Mouse (Mus musculus) embryonic facial prominence, embryonic 11.5 days (tissue): Measurements from ENCODE around the gene Rgs9. TPM values are rescaled to one million over a fixed set of nuclear protein-coding genes. Genes with fewer than 3 reads are reported as not detected.

ENCODE experiments used
- ATAC-seq: fragments of 200-750 bp; cut with Nextera tagmentation; replicated peaks from 2 replicates; pipeline ENCODE4 v1.8.0; 2017; ENCODE audit warnings: low read depth; ENCODE audit not compliant: insufficient number of reproducible peaks, low FRiP score, low TSS enrichment
- DNase-seq: peaks from one replicate; pipeline ENCODE4 v3.0.0-alpha.2; 2015; ENCODE audit warnings: low spot score
- H3K27ac ChIP-seq: fragments of 300-500 bp; sonication (generic); replicated peaks from 2 replicates; pipeline ENCODE4 v1.5.1; 2014; ENCODE audit warnings: mild to moderate bottlenecking, low read depth, low read length, control low read depth
- H3K27me3 ChIP-seq: fragments of 300-500 bp; sonication (generic); 2 replicates; pipeline ENCODE4 v1.6.1; 2014; ENCODE audit warnings: mild to moderate bottlenecking, low read length, moderate library complexity, mixed read lengths; ENCODE audit not compliant: control insufficient read depth, insufficient read depth
- H3K36me3 ChIP-seq: fragments of 300-500 bp; sonication (generic); replicated peaks from 2 replicates; pipeline ENCODE4 v1.6.1; 2014; ENCODE audit warnings: low read depth, mild to moderate bottlenecking, low read length, moderate library complexity, mixed read lengths; ENCODE audit not compliant: control insufficient read depth, insufficient read depth
- H3K4me1 ChIP-seq: fragments of 300-500 bp; sonication (generic); 2 replicates; pipeline ENCODE4 v1.6.1; 2014; ENCODE audit warnings: low read length, mixed read lengths; ENCODE audit not compliant: control insufficient read depth, insufficient read depth
- H3K4me2 ChIP-seq: fragments of 300-500 bp; sonication (generic); 2 replicates; pipeline ENCODE4 v1.6.1; 2014; ENCODE audit warnings: low read depth, mild to moderate bottlenecking, control low read depth, low read length, moderate library complexity
- H3K4me3 ChIP-seq: fragments of 300-500 bp; sonication (generic); 2 replicates; pipeline ENCODE4 v1.5.1; 2014; ENCODE audit warnings: low read depth, low read length, control low read depth
- H3K9ac ChIP-seq: fragments of 300-500 bp; sonication (generic); replicated peaks from 2 replicates; pipeline ENCODE4 v1.6.1; 2014; ENCODE audit warnings: mild to moderate bottlenecking, control low read depth, low read length
- H3K9me3 ChIP-seq: fragments of 300-500 bp; sonication (generic); replicated peaks from 2 replicates; pipeline ENCODE4 v1.6.1; 2016; ENCODE audit warnings: mild to moderate bottlenecking, low read length, inconsistent platforms, mixed read lengths; ENCODE audit not compliant: control insufficient read depth
- WGBS: fragments of 180-500 bp; shearing (Covaris S2); extraction: QIAGEN DNeasy Blood & Tissue Kit; methylation state at CpG from one replicate; pipeline ENCODE4 v1.1.7; 2014; 5-methylcytosine and 5-hydroxymethylcytosine counted together
- polyA plus RNA-seq: library from polyadenylated mRNA; unstranded; fragments of >200 nt; fragmentation: Nextera tagmentation; extraction: Ambion mirVana; gene quantifications from 2 replicates; pipeline ENCODE4 v1.2.1, GENCODE M21; 2014

Rgs9 gene
- polyA plus RNA-seq, 1 experiment from 2014 or later, result 0.73 TPM

DNA sequence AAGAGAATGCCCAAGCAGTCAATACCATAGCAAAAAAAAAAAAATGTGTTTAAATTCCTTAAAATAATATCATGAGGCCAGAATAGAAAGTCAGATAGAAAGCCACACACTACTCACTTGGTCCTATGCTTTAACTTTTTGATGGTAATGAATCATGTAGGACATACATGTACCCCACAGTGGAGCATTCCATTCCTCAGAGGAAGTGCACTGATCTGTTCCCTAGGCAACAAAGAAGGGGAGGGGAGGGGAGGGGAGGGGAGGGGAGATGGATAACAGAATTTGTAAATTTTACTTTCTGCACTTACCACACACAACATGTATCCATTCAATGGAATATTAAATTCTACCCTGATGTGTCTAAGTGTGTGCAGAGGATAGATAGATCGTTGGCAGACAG, 91.9 kb downstream of the Rgs9 start:
- DNase-seq (no peak), ATAC-seq (no peak)
- WGBS, result 89% methylated on average over 1 of the region's 1 CpGs
- no peak overlapping the region for H3K4me3 ChIP-seq
- H3K36me3 ChIP-seq, result no peaks in the 10 kb centered on the region
- H3K27me3 ChIP-seq, result no peaks in the 10 kb centered on the region
- H3K9ac ChIP-seq, result no peak overlapping the region
- no peak overlapping the region for H3K4me2 ChIP-seq
- H3K9me3 ChIP-seq, result no peaks in the 10 kb centered on the region
- H3K4me1 ChIP-seq, result no peaks in the 10 kb centered on the region
- no peak overlapping the region for H3K27ac ChIP-seq

DNA sequence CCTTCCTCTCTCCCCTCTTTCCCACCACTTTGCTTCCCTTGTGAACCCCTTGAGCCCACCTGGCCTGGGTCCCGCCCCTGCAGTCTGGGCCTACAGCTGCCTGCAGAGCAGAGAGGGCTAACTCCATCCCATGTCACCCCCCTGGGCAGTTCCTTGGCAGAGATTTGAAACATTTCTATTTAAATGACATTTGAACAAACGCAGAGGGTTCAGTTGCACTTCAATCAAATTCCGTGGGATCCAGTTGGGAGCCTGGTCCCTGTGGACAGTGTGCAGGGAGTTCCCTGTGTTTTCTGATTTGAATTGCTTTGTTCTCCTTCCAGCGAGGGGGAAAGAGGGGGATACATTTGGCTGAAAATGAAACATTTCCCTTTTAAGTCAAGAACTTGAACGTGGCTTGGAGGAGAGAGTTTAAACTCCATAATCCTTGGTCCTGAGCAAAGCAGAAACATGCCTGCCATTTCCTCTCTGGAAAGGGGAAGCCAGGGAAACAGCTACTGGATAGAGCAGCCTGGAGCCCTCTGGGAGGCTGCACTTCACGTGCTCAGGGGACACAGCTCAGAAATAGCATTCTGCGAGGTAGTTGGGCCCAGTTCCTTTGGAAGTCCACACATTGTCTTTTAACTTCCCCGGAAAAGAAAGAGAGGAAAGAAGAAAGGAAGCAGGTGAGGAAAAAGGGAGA, 98.2 kb downstream of the Rgs9 start:
- no peaks in the 10 kb centered on the region for H3K4me1 ChIP-seq
- no peak overlapping the region for H3K4me2 ChIP-seq
- H3K27me3 ChIP-seq, result no peaks in the 10 kb centered on the region
- DNase-seq, result no peak
- H3K27ac ChIP-seq, result no peak overlapping the region
- no peaks in the 10 kb centered on the region for H3K9me3 ChIP-seq
- no peak for ATAC-seq
- no peak overlapping the region for H3K4me3 ChIP-seq
- H3K9ac ChIP-seq, result no peak overlapping the region
- WGBS, result 41% methylated on average over 8 of the region's 8 CpGs
- no peaks in the 10 kb centered on the region for H3K36me3 ChIP-seq

DNA sequence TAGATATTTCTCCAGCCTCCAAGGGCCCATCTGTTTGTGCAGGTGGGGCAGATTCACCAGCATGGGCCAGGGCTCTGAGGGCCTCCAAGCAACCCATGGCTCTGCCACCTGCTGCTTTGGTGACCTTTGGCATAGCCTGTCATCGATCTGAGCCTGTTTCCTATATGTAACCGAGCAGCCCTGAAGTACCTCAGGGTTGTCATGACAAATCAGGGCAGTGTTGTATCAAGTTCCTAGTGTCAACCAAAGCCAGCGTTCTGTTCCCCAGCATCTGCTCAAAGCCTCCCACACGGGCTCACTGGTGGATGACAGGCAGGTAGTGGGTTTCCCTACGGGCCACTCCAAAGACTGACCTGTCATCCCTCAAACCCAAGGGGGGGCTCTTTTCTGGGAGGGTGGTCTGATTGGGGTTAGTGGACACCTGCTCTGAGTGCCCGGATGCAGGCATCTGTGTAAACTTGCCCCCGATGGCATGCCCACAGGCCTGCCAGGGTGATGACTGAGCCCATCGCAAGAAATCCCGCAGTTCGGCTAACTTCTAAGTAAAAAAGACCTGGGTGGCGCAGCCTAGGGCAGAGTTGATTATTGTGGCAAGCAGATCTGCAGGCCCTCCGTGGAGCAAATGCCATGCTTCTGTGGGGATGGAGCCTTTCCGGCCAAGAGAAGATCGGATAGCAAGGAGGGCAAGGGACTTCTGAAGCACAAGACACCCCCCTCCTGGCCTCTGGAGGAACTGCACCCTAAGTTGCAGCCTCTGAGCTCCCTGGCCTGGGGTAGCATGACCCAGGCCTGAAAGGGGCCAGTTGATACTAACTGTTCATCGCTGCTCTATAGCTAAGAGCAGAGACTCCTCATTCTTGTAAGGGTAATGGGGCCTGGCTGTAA, 105.0 kb downstream of the Rgs9 start:
- Histone ChIP-seq H3K9ac (no peak overlapping the region), H3K27ac (no peak overlapping the region), H3K27me3 (no peaks in the 10 kb centered on the region), H3K4me1 (peaks cover 4% of the 10 kb centered on the region), H3K9me3 (no peaks in the 10 kb centered on the region), H3K4me2 (no peak overlapping the region), H3K4me3 (no peak overlapping the region), H3K36me3 (no peaks in the 10 kb centered on the region)
- 31% methylated on average over 15 of the region's 15 CpGs for WGBS
- peak; percentile 89 for DNase-seq
- ATAC-seq, result peak; percentile 72

DNA sequence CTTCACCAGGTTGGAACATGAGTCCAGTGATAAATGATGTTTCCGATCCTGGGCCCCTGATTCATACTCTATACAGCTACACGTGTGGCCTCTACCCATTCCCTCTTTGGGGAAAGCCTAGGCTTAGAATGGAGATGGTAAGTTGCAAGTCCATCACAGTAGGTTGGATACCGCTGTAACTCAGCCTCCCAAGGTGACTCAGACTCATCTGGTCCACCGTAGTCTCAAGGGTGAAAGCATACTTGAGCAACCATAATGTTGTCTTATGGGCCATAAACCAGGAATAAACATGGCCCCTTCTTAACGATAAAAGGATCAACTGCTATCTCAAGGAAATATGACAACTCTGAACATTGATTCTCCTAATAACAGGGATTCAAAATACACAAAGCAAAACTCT, 109.7 kb downstream of the Rgs9 start:
- H3K27ac ChIP-seq, result no peak overlapping the region
- WGBS, result 92% methylated on average over 5 of the region's 5 CpGs
- DNase-seq (no peak), ATAC-seq (no peak)
- no peaks in the 10 kb centered on the region for H3K9me3 ChIP-seq
- H3K27me3 ChIP-seq, result no peaks in the 10 kb centered on the region
- peaks cover 4% of the 10 kb centered on the region for H3K4me1 ChIP-seq
- no peaks in the 10 kb centered on the region for H3K36me3 ChIP-seq
- H3K9ac ChIP-seq, result no peak overlapping the region
- H3K4me2 ChIP-seq, result no peak overlapping the region
- H3K4me3 ChIP-seq, result no peak overlapping the region

DNA sequence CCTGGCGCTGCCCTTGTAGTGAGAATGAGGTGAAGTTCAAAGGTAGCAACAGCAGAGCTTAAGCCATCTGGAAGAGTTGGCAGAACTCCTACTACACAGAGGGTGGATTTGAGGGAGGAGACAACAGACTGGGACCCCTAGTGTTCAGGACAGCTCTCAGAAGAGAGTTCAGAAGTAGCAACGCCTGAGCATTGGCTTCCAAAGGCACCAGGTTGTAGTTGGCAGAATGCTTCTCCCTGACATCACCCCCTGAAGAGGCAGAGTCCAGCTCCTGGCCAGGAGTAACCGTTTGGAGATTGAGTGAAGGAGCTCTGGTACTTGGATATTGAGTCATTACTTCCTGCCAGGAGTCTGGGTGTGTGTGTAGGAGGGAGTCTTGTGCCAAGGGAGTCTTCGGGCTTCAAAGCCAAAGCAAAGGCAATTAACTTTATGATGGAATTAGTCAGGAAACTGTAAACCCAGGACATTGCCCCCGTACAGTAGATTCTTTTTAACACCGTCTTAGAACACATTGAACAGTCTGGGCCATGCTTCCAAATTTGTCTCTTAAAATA, 110.2 kb downstream of the Rgs9 start:
- Histone ChIP-seq H3K4me1 (peaks cover under 1% of the 10 kb centered on the region; the same call in 1 of the 2 replicates), H3K27me3 (no peaks in the 10 kb centered on the region), H3K27ac (no peak overlapping the region), H3K36me3 (no peaks in the 10 kb centered on the region), H3K4me3 (no peak overlapping the region), H3K9ac (no peak overlapping the region), H3K9me3 (no peaks in the 10 kb centered on the region), H3K4me2 (no peak overlapping the region)
- DNase-seq (no peak), ATAC-seq (no peak)
- WGBS, result 82% methylated on average over 6 of the region's 6 CpGs

DNA sequence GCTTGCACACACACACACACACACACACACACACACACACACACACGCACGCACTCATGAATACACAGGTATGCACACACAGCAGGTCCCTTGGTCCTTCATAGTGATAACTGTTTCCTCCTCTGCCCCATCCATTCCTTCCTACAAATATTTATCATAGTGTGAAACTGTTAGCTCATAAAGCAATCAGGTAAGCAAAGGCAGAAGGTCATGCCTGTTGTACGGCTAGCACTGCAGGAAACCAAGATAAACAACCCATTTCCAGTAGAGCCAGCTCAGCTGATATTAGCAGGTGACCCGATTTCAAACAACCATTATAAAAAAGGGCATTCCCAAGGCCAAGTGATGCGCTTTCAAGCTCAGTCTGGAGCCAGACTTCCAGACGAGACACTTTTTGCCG, 116.8 kb downstream of the Rgs9 start:
- 80% methylated on average over 7 of the region's 7 CpGs for WGBS
- DNase-seq (no peak), ATAC-seq (no peak)
- Histone ChIP-seq H3K9me3 (no peaks in the 10 kb centered on the region), H3K27ac (no peak overlapping the region), H3K9ac (no peak overlapping the region), H3K4me2 (no peak overlapping the region), H3K4me3 (no peak overlapping the region), H3K4me1 (no peaks in the 10 kb centered on the region), H3K36me3 (no peaks in the 10 kb centered on the region), H3K27me3 (no peaks in the 10 kb centered on the region)

DNA sequence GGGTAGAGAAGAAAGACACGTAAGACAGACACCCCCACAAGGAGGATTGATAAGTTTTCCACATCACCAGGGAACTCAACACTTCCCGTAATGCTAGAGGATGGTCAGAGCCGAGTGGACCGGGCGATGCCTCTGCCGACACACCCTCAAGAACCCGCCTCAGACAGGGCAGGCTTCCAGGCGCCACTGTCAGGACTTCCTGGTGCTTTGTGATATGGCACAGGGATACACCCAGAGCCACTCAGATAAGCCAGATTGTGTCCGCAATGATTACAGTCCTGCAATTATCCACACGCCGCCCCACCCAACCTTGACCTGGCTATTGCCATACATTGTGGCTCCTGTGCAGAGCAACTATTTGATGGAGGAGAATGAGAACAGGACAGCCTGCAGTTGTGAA, 117.6 kb downstream of the Rgs9 start:
- 87% methylated on average over 11 of the region's 11 CpGs for WGBS
- Histone ChIP-seq H3K4me3 (no peak overlapping the region), H3K36me3 (no peaks in the 10 kb centered on the region), H3K27ac (no peak overlapping the region), H3K27me3 (no peaks in the 10 kb centered on the region), H3K4me1 (no peaks in the 10 kb centered on the region), H3K4me2 (no peak overlapping the region), H3K9me3 (no peaks in the 10 kb centered on the region), H3K9ac (no peak overlapping the region)
- ATAC-seq (no peak), DNase-seq (no peak)
